Mouse (Mus musculus): ENCODE results near the gene Abcb1b. TPM values are rescaled to one million over a fixed set of nuclear protein-coding genes. Genes with fewer than 3 reads are reported as not detected.
A peak's percentile ranks its signal among the peaks of the same experiment; 100 is the strongest.
"Not testable (repeated sequence)": the region's sequence is repeated elsewhere in the genome, so short reads cannot be mapped to it uniquely, and the experiment has no call there.

The Abcb1b gene
- polyA plus RNA-seq, 1 experiment from 2014 or later, result 0.99 TPM

DNA sequence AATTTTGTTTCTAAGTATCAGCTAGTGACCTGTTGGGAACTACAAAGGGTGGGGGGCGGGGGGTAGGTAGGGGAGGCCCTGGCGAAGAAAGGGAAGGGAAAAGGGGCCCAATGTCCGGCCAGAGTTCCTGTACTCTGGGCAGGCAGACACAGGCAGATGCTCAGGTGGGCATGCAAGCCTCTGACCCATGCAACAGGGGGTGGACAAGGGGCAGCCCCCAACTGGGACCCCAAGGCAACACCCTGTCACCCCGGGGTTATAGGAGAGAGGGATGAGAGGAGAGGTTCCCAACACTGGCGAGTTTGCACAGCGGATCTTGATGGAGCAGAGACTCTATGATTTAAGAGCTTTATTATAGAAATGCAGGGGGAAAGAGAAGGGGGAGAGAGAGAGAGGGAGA, 59.3 kb downstream of the Abcb1b start:
- Histone ChIP-seq H3K4me2 (ENCODE audit: low read depth, low read length) (no peak overlapping the region), H3K4me1 (ENCODE audit: insufficient read depth) (no peaks in the 10 kb centered on the region), H3K36me3 (replicated peaks; ENCODE audit: insufficient read depth, low read length) (no peaks in the 10 kb centered on the region), H3K4me3 (ENCODE audit: low read depth, low read length) (no peak overlapping the region), H3K27me3 (ENCODE audit: insufficient read depth, low read length) (no peaks in the 10 kb centered on the region), H3K9ac (replicated peaks) (no peak overlapping the region), H3K27ac (ENCODE audit: low read depth) (no peak overlapping the region), H3K9me3 (ENCODE audit: low read length) (no peaks in the 10 kb centered on the region)
- WGBS (ENCODE audit: insufficient replicate concordance), result 64% methylated on average over 6 of the region's 6 CpGs
- ATAC-seq, result no peak
- TF ChIP-seq CTCF (IDR thresholded peaks at IDR 0.05; ENCODE audit: low read depth), result no peak
- no peak for TF ChIP-seq EP300 (IDR thresholded peaks at IDR 0.05; ENCODE audit: low read depth)
- DNase-seq, result no peak

DNA sequence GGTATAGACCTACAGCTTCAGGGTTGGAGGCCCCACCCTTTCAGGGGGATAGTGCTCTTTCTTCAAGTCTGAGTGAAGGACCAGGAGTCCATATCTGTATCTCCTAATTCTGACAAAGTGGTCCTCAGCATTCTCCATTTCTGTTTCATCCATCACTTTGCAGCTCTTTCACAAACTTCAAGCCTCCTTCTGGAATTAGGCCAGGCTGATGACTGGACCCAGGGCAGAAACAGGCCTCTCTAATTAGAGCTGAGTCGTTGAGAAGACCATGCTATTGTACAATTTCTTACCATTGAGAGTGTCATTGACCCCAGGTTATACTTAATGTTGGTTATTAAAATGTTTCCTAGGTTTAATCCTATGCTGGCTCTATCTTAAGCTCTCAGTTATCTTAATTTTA, 63.9 kb downstream of the Abcb1b start:
- Histone ChIP-seq H3K36me3 (replicated peaks; ENCODE audit: insufficient read depth, low read length) (no peaks in the 10 kb centered on the region), H3K9me3 (ENCODE audit: low read length) (no peaks in the 10 kb centered on the region), H3K4me2 (ENCODE audit: low read depth, low read length) (no peak overlapping the region), H3K4me1 (ENCODE audit: insufficient read depth) (no peaks in the 10 kb centered on the region), H3K27me3 (ENCODE audit: insufficient read depth, low read length) (no peaks in the 10 kb centered on the region), H3K27ac (ENCODE audit: low read depth) (no peak overlapping the region), H3K4me3 (ENCODE audit: low read depth, low read length) (no peak overlapping the region), H3K9ac (replicated peaks) (no peak overlapping the region)
- no peak for TF ChIP-seq EP300 (IDR thresholded peaks at IDR 0.05; ENCODE audit: low read depth)
- no peak for TF ChIP-seq CTCF (IDR thresholded peaks at IDR 0.05; ENCODE audit: low read depth)
- no peak for ATAC-seq
- WGBS (ENCODE audit: insufficient replicate concordance), result 65% methylated on average over 1 of the region's 1 CpGs
- DNase-seq, result no peak

DNA sequence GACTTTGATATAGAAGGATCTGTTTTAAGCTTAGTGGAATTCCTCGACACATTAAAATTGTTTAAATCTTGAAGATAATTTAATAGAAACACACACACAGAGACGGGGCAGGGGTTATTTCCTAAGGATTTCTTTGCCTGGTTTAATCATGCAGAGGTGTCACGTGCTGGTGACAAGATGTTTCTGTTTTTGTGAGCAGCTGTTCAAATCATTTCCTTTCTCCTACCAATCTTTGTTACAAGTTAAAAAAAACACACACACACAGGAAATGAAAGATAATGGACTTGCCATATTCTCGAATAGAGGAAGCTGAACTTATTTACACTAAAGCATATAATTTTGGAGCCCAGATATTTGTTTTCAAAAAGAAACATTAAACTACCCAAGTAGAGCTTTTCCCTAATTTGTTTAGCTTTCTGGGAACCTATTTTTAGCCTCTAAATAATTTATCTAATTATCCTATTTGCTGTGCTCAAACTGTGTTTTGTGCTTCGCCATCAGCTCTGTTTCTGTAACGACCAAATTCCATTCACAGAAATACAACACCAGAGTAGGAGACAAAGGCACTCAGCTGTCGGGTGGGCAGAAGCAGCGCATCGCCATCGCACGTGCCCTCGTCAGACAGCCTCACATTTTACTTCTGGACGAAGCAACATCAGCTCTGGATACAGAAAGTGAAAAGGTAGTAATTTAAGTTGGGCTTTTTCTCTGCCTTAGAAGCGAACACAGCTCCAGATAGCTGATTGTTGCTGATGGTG, 65.8 kb downstream of the Abcb1b start:
- DNase-seq (no peak), ATAC-seq (no peak)
- Histone ChIP-seq H3K27ac (ENCODE audit: low read depth) (no peak overlapping the region), H3K4me1 (ENCODE audit: insufficient read depth) (no peaks in the 10 kb centered on the region), H3K9ac (replicated peaks) (no peak overlapping the region), H3K4me2 (ENCODE audit: low read depth, low read length) (no peak overlapping the region), H3K4me3 (ENCODE audit: low read depth, low read length) (no peak overlapping the region), H3K36me3 (replicated peaks; ENCODE audit: insufficient read depth, low read length) (no peaks in the 10 kb centered on the region), H3K9me3 (ENCODE audit: low read length) (no peaks in the 10 kb centered on the region), H3K27me3 (ENCODE audit: insufficient read depth, low read length) (no peaks in the 10 kb centered on the region)
- TF ChIP-seq CTCF (IDR thresholded peaks at IDR 0.05; ENCODE audit: low read depth), result no peak
- no peak for TF ChIP-seq EP300 (IDR thresholded peaks at IDR 0.05; ENCODE audit: low read depth)
- WGBS (ENCODE audit: insufficient replicate concordance), result 60% methylated on average over 14 of the region's 14 CpGs

DNA sequence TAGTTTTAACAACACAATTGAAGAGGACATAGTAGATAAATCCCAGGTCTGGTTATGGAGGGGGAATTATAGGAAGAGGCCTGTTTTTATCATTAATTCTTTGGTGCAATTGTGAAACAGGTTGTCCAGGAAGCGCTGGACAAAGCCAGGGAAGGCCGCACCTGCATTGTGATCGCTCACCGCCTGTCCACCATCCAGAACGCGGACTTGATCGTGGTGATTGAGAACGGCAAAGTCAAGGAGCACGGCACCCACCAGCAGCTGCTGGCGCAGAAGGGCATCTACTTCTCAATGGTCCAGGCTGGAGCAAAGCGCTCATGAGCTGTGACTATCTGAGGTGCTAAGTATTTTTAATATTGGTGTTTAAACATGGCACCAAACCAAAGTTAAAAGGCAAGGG, 67.7 kb downstream of the Abcb1b start:
- H3K9ac ChIP-seq (replicated peaks); H3K4me3 ChIP-seq (ENCODE audit: low read depth, low read length); H3K4me2 ChIP-seq (ENCODE audit: low read depth, low read length); H3K4me1 ChIP-seq (ENCODE audit: insufficient read depth); H3K36me3 ChIP-seq (replicated peaks; ENCODE audit: insufficient read depth, low read length); ATAC-seq; H3K9me3 ChIP-seq (ENCODE audit: low read length); H3K27ac ChIP-seq (ENCODE audit: low read depth); DNase-seq; H3K27me3 ChIP-seq (ENCODE audit: insufficient read depth, low read length): not testable (repeated sequence)
- WGBS (ENCODE audit: insufficient replicate concordance), result 93% methylated on average over 11 of the region's 11 CpGs

DNA sequence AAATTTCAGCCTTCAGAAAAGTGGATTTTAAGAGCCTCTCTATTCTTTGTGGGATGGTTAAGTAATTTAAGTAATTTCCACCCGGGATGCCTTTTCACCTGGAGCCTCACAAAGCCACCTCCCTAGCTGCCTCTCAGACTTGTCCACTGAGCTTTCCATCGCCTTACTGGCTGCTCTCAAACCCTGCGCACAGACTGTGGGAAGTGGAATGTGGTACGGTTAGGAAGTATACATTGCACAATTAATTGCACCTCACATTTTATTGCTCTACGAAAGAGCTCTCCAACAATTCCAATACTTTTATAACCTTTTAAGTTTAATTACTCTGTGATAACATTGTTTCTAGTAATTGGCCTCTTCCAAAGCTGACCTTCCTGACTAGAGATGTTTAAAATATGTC, 68.4 kb downstream of the Abcb1b start:
- Histone ChIP-seq H3K4me3 (ENCODE audit: low read depth, low read length) (no peak overlapping the region), H3K4me2 (ENCODE audit: low read depth, low read length) (no peak overlapping the region), H3K36me3 (replicated peaks; ENCODE audit: insufficient read depth, low read length) (no peaks in the 10 kb centered on the region), H3K27me3 (ENCODE audit: insufficient read depth, low read length) (no peaks in the 10 kb centered on the region), H3K9me3 (ENCODE audit: low read length) (no peaks in the 10 kb centered on the region), H3K9ac (replicated peaks) (no peak overlapping the region), H3K4me1 (ENCODE audit: insufficient read depth) (no peaks in the 10 kb centered on the region), H3K27ac (ENCODE audit: low read depth) (no peak overlapping the region)
- WGBS (ENCODE audit: insufficient replicate concordance), result 84% methylated on average over 5 of the region's 5 CpGs
- TF ChIP-seq EP300 (IDR thresholded peaks at IDR 0.05; ENCODE audit: low read depth) (no peak), CTCF (IDR thresholded peaks at IDR 0.05; ENCODE audit: low read depth) (no peak)
- ATAC-seq (no peak), DNase-seq (no peak)

DNA sequence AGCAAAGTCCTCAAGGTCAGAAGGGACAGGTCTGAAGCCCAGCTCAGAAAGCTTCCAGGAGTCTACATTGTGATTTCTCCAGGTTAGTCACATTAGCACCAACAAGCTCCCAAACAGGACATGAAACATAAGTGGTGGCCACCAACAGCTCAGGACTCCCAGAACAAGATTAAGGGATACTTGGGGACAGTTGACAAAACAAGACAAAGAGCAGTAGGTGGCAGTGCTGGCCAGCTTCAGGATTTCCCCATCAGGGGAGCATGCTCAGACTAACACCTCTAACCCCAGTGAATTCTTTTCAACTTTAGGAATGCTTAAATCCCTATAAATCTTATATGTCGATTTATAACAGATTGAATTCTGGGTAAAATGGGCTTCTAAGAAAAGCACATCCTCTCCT, 70.1 kb downstream of the Abcb1b start:
- 18% methylated on average over 1 of the region's 1 CpGs for WGBS (ENCODE audit: insufficient replicate concordance)
- Histone ChIP-seq H3K36me3 (replicated peaks; ENCODE audit: insufficient read depth, low read length) (no peaks in the 10 kb centered on the region), H3K27me3 (ENCODE audit: insufficient read depth, low read length) (no peaks in the 10 kb centered on the region), H3K4me2 (ENCODE audit: low read depth, low read length) (no peak overlapping the region), H3K4me3 (ENCODE audit: low read depth, low read length) (no peak overlapping the region), H3K9me3 (ENCODE audit: low read length) (no peaks in the 10 kb centered on the region), H3K27ac (ENCODE audit: low read depth) (no peak overlapping the region), H3K9ac (replicated peaks) (no peak overlapping the region), H3K4me1 (ENCODE audit: insufficient read depth) (peaks cover 4% of the 10 kb centered on the region; the same call in 1 of the 2 replicates)
- TF ChIP-seq CTCF (IDR thresholded peaks at IDR 0.05; ENCODE audit: low read depth) (peak; percentile 81), EP300 (IDR thresholded peaks at IDR 0.05; ENCODE audit: low read depth) (no peak)
- ATAC-seq (peak; percentile 70), DNase-seq (peak; percentile 70)

Measured in liver, postnatal 0 days (tissue).